Mouse (Mus musculus): ENCODE results near the gene Ubtd1.

The Ubtd1 gene

GRCm38 (mm10) chr19:42021681-42022541, 40.3 kb downstream of the Ubtd1 start:
- DNase-seq (ENCODE audit: low read depth, low spot score) = peak; percentile 58

GRCm38 (mm10) chr19:42022542-42022848, 40.9 kb downstream of the Ubtd1 start:
- DNase-seq (ENCODE audit: low read depth, low spot score) = peak; percentile 58

- peak; percentile 95 for DNase-seq (ENCODE audit: low read depth, low spot score)
Measured at GRCm38 (mm10) chr19:42026158-42026557, 44.6 kb downstream of the Ubtd1 start.

DNA sequence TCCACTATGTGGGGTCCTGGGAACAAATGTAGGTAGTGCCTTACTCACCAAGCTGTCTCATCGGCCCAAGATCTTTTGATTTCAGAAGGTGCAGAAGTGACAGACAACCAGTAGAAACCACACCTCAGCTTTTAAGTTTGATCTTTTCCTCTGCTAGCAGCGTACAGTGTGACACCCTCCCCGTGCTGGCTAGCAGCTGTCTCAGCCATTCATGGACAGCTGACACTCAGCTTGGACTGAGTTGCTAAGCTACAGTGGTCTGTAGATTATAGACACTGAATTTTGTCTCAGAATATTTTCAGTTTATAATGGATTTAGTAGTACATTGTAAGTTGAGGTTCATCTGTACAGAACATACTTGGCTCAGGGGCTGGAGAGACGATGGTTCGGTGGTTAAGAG, 49.5 kb downstream of the Ubtd1 start:
- no peak for DNase-seq (ENCODE audit: low read depth, low spot score)

DNA sequence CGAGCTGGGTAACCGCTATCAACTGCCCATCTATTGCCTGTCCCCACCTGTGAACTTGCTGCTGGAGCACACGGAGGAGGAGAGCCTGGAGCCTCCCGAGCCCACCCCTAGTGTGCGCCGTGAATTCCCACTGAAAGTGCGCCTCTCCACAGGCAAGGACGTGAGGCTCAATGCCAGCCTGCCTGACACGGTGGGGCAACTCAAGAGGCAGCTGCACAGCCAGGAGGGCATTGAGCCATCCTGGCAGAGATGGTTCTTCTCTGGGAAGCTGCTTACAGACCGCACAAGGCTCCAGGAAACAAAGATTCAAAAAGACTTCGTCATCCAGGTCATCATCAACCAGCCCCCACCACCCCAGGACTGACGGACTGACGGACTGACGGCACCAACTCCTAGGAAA, 52.0 kb downstream of the Ubtd1 start:
- no peak for DNase-seq (ENCODE audit: low read depth, low spot score)

DNA sequence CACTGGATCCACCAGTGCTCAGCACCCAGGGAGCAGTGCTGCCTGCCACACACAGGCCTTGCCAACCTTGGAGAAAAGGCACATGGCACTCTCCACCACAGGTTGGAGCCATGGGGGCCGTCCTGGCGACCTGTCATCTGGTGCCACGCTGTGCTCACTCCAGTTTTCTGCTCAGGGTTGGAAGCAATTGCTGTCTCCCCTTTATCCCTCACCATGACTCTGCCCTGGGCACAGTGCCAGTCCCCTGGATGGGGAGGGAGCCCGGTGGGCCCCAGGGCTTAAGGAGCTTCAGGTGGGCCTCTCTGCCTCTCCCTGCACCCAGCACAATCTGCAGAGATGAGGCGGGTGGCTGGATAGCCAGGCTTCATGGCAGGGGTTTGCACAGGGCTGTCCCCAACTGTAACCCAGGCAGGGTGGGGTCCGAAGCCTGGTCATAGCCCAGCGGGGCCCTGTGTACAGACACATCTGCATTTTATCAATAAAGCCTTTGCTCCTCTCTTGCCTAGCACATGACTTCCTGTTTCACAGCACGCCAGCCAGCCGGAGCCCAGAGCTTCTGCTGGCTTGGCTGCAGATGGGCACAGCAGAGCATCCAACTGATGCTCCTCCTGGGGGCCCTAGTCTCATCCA, 52.7 kb downstream of the Ubtd1 start:
- no peak for DNase-seq (ENCODE audit: low read depth, low spot score)

DNA sequence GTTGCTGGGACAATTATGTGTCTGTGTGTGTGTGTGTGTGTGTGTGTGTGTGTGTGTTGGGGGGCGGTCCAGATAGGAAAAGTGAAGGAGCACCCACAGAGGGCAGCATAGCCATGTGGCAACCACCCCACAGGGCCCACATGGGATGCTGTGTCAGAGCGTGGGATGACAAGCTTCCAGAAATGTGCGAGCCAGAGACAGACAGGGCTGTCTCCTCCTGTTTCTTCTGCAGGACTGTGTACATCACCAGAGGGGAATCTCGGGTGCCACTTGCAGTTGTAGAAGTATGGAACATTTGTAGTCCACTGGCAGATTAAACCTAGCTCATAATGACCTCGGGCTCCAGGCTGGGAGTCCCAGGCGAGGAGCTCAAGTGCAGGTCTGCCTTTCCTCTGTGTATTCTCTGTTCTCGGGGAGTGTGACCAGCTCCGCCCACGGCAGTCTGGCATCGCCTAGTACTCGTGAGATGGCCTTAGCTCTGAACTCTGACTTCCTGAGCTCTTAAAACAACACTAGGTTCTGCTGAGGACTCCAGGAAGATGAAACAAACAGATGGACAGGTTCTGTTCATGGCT, 53.4 kb downstream of the Ubtd1 start:
- DNase-seq (ENCODE audit: low read depth, low spot score) = no peak

GRCm38 (mm10) chr19:42035456-42036248, 54.1 kb downstream of the Ubtd1 start, which contains the start of gene Ankrd2:
Gene Ankrd2, plus strand, starts transcription at chr19:42036000.
- DNase-seq (ENCODE audit: low read depth, low spot score) = peak; percentile 90

GRCm38 (mm10) chr19:42036357-42036756, 54.8 kb downstream of the Ubtd1 start:
- no peak for DNase-seq (ENCODE audit: low read depth, low spot score)

DNA sequence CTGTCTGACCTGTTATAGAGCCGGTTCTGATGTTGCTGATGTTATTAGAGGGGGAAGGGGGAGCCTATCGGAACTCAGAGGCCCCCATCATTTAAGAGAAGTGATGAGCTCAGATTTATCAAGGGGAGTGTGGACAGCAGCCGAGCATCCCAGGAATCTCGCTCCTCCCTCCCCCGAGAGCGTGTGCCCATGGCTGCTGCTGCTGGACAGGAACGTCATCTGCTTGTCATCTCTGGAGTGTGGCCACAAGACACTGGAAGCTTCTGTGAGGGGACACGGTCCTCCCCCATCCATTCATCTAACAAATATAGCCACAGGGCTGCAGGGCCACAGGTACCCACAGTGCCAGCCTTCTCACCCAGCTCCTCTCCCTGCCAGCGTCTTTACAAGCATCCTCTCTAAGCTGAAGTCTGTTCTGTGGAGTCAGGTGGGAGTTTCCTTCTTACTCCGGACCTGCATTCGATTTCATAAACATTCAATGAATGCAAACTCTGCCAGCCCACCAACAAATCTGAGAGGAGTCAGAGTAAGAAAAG, 55.7 kb downstream of the Ubtd1 start:
- DNase-seq (ENCODE audit: low read depth, low spot score) = no peak

GRCm38 (mm10) chr19:42038310-42038709, 56.7 kb downstream of the Ubtd1 start:
- DNase-seq (ENCODE audit: low read depth, low spot score) = no peak

- no peak for DNase-seq (ENCODE audit: low read depth, low spot score)
Measured at GRCm38 (mm10) chr19:42043988-42044387, 62.4 kb downstream of the Ubtd1 start.

DNA sequence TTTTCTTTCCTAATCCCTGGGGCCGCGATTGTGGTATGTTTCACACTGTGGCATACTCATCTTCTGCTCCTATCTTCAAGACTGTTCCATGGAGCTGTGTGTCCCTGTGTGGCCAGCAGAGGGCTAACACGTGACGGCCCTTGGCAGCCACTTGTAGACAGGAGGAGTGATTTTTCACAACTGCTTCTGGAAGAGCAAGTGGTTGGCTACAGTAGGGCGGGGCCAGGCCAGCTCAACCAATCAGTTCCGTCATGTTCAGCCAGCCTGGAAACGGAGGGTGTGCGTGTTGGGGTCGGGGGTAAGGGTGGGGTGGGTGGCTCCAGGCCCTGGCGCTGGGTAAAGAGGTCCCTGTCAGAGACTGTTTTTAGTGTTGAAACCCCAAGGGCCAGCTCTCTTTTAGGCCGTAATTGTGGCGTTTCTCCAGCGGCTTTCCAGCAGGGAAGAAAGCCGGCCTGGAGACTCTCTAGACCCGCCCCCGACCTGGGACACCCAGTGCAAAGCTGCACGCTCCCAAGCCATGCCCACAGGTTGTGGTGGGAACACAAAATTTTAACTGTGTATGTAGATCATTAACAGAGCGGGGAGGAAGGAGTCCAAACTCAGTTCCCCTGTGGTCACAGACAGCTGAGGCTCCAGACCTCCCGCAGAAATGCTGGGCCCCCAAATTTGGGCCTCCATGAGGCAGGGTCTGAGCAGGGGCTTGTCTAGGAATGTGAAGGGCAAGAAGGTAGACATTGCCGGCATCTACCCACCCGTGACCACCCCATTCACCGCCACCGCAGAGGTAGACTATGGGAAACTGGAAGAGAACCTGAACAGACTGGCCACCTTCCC, 63.9 kb downstream of the Ubtd1 start, which contains the start of gene Hoga1:
Gene Hoga1, plus strand, starts transcription at position 342 of the 834 bp plus-strand sequence.
- DNase-seq (ENCODE audit: low read depth, low spot score) = peak; percentile 82

DNA sequence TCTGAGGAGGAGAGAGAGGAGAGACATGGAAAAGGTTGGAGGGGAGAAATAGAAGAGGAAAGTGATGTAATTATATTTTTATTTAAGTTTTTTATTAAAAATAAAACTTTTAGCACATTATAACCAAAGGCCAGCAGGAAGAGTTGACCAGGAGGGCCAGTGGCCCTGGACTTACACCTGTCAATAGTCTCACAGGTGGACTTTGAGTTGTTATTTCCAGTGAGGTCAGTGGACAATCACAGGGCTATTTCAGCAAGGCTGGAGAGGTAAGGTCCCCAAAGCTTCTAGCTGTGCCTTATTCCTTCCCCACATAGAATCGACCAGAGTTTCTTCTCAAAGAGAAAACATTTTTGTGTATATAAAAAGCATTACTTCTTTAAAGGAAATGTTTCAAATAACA, 68.7 kb downstream of the Ubtd1 start:
- no peak for DNase-seq (ENCODE audit: low read depth, low spot score)

DNA sequence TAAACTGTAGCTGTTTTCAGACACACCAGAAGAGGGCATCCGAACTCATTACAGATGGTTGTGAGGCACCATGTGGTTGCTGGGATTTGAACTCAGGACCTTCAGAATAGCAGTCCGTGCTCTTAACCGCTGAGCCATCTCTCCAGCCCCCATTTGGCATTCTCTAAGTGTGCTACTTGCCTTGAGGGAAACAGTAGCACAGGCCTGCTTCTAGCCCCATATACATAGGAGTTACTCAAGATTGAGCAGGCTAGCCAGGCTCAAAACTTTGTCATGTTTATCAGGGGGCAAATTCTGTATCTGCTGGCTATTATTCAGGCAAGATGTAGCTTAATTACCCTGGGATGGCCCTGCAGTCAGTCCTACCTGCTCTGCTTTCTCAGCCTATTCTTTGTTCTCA, 69.8 kb downstream of the Ubtd1 start:
- DNase-seq (ENCODE audit: low read depth, low spot score) = no peak

- DNase-seq (ENCODE audit: low read depth, low spot score) = no peak
Measured at GRCm38 (mm10) chr19:42051948-42052347, 70.4 kb downstream of the Ubtd1 start, which contains the start of gene 4933411K16Rik. Gene 4933411K16Rik, plus strand, starts transcription at chr19:42052248.

GRCm38 (mm10) chr19:42054255-42054654, 72.7 kb downstream of the Ubtd1 start:
- DNase-seq (ENCODE audit: low read depth, low spot score) = peak; percentile 38

DNA sequence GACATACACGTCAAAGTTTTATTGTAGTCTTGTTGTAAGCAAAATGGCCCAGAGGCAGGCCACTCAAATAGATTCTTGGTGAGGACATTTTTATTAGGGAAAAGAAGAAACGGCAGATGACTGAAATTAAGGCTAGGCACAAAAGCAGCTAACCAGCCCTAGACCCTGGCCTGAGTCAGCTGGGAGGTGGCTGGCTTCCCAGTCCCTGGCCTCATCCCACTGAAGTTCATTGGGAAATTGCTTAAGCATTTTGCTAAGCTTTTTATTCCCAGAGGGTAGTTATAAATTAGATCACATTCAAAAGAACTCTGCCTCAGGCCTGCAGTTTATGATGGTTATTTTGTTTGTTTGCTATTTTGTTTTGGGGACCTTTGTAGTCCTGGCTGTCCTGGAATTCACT, 74.3 kb downstream of the Ubtd1 start:
- DNase-seq (ENCODE audit: low read depth, low spot score) = peak; percentile 77

DNA sequence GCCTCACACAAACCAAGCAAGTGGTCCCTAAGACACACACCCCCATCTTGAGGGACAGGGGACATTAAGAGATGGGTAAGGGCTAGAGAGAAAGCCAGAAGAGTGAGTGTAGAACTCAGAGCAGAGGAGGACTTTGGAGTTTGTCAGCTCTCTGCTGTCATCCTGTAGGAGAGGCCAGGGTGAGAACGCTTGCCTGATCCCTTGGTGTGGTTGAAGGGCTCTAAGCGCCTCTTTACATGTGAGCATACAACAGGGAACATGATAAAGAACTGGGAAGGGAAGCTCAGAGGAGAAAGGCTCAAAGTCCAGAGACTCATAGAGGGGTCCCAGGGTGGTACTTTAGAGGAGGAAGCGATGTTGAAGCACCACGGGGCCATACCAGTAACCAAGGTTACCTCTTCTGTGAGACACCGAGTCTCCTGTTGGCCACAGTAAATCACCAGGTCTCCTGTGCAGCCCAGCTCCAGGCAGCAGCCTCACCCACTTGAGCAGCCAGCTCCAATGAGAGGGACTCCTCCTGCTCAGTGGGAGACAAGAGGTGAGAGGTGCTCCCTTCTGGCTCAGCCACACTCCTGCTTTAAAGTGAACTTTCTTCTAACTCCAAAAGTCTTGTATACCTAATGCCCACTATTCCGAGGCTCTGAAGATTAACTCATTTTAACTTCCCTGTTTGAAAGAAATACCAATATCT, 75.3 kb downstream of the Ubtd1 start:
- no peak for DNase-seq (ENCODE audit: low read depth, low spot score)

- no peak for DNase-seq (ENCODE audit: low read depth, low spot score)
Measured at GRCm38 (mm10) chr19:42058426-42058825, 76.9 kb downstream of the Ubtd1 start.
